Mouse (Mus musculus) left cerebral cortex, adult 18-20 months (tissue): ENCODE results near the gene Cdc6. TPM values are rescaled to one million over a fixed set of nuclear protein-coding genes. Genes with fewer than 3 reads are reported as not detected.

Experiments
- DNase-seq, 2 experiments: peaks; one replicate each; pipeline ENCODE4 v3.0.0; 2021 to 2022; ENCODE audit warnings: low spot score in 2 of 2, mixed read lengths in 1 of 2
- total RNA-seq, 2 experiments: library from RNA; stranded (reverse); gene quantifications; 2 replicates each; pipeline ENCODE4 v1.2.3; 2021

Gene Cdc6
- total RNA-seq, 2 experiments from 2014 or later, result 0.33 to 0.45 TPM

- DNase-seq, result peak; percentile 69 to 70
Observed at GRCm38 (mm10) chr11:98959437-98960312, 52.1 kb downstream of the Cdc6 start.

GRCm38 (mm10) chr11:98960313-98960906, 52.8 kb downstream of the Cdc6 start:
- no peak for DNase-seq

GRCm38 (mm10) chr11:98961051-98961592, 53.5 kb downstream of the Cdc6 start:
- DNase-seq, result no peak

DNA sequence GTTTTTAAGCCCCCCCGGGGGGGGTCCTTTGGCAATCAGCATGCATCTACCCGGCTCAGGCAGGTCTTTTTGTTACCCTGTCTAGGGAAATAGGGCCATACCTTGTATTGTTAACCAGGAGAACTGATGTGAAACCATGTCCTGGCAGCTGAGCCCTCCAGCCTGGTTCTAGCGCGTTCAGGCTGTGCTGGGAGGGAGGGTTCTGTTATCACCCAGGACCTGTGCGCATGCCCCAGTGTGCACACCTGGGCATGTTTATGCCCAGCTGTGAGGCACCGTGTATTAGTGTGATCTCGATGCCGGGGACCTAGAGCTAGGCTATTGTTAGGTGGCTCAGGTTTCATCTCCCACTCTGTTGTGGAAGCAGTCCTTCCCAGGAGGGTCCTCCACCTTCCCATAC, 54.2 kb downstream of the Cdc6 start:
- DNase-seq, result no peak

DNA sequence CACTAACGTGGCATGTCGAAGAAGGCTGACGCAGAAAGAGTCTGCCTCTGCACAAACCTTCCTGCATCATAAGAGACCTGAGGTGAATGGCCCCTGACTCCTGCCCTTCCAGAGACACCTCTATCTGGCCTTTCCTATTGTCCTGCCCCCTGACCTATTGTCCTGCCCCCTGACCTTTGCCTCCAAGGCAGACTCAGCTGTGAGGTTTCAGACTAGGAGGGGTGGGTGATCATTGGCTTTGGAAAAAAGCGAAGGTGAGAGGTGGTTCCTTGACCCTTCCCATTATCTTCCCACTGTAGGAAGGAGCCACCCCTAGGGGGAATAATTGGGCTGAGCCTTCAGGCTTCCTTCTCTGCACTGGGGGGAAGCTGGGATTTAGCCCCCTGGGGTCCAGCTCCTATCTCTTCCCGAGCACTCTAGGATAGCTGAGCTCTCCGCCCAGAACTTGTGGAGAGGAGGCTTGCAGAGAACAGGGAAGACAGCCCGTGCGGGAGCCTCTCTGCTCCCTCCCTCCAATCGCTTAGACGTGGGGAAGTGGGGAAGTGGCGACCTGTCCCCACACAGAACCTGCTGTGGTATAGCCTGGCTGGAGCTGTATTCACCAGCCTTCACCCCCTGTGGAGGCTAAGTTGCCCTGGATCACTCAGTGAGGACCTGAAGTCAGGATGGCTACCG, 55.0 kb downstream of the Cdc6 start:
- no peak for DNase-seq

GRCm38 (mm10) chr11:98963191-98964021, 55.8 kb downstream of the Cdc6 start:
- DNase-seq, result no peak

DNA sequence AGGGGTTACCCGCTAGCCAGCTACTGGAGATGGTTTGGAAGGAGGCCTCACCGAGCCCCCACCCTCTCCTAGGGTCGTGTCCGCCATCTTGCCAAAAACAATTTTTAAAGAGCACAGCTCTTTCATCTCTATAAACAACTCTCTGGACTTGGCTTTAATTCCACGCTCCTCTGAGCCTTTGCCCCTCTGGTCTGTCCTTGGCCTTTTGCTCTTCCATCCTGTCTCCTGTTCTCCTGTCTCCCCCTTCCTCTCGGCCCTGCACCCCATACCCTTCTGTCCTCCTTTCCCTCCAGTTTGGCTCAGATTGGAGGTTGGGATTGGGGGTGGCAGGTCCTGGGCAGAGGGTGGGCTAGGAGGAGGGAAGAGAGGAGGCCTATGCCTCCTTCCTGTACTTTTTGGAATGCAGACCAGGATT, 56.6 kb downstream of the Cdc6 start:
- no peak for DNase-seq

- no peak for DNase-seq
Observed at GRCm38 (mm10) chr11:98964616-98965415, 57.2 kb downstream of the Cdc6 start.

DNA sequence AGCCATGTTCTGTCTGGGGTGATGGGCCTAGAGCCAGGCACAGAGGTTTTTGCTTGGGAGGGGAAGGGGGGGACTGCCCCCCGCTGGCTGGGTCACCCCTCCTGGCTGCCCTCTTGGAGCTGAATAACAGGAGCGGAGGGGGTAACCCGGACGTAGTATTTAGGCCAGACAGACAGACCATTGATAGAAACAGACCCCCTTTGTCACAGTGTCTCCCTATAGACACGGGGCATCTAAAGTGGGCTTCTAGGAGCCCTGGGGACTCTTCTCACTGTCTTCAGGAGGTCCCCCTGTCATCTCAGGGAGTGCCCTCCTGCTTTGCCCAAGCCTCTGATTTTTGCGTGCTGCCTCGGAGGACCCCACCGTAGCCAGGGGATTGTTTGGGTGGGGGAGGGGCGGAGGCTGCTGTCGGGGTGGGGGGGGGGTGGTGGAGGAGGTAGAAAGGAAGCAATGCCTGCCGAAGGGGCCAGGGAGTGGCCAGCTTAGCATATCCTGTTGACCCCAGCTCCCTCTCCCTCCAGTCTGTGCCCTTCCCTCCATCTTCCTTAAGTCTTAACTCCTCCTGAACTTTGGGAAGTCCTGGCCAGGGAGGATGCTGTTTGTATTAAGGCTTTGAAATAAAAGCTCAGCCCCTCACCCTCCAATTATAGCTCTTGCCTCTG, 57.9 kb downstream of the Cdc6 start:
- no peak for DNase-seq

- peak; percentile 60 to 81 for DNase-seq
Observed at GRCm38 (mm10) chr11:98966499-98967141, 59.0 kb downstream of the Cdc6 start.

DNA sequence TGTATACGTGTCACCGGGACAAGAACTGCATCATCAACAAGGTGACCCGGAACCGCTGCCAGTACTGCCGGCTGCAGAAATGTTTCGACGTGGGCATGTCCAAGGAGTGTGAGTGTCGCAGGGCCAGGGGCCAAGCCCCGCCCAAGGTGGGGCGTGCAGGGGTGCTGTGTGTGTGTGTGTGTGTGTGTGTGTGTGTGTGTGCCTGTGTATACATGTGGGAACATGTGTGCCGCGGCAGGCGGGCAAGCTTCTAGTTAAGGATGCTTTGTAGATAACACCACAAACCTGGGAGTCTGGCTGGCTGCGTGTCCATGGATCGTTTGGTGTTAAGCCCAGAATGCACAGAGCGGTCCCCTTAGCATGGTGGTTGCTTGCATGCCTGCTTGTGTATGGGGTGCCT, 60.5 kb downstream of the Cdc6 start:
- DNase-seq, result peak in 1 of 2 experiments; percentile 3

DNA sequence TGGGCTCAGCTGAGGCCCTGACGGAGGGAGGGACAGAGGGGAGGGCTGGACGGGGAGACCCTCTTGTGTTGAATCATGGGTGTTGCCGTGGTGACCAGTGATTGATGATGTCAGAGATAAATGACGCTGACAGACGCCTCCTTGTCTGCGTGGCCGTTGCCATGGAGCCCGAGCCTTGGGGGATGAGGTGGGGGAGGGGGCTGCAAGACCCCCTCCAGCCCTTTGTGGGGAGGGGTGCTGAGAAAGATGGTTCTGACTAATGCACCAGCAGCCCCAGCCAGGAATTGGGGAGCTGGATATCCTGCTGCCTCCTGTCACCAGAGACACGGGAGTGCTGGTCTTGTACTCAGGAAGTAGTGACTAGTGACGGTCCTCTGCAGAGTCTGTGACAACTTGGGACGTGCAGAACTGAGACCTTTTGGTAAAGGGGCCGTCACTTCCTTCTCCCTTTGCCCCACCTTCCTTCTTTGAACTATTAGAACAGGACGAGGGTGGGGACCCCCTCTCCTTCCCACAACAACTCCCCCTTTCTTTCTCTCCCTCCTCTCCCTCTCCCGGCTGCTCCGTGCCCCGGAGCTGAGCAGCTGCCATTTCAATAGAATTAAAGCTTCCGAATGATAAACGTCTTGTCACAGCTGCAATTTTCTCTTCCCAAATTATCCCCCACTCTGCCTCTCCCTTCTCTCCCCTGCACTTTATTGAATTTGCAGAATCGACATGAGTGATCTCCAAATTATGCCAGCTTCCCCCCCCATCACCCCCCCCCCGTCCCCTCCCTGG, 61.3 kb downstream of the Cdc6 start:
- peak in 1 of 2 experiments; percentile 2 for DNase-seq

DNA sequence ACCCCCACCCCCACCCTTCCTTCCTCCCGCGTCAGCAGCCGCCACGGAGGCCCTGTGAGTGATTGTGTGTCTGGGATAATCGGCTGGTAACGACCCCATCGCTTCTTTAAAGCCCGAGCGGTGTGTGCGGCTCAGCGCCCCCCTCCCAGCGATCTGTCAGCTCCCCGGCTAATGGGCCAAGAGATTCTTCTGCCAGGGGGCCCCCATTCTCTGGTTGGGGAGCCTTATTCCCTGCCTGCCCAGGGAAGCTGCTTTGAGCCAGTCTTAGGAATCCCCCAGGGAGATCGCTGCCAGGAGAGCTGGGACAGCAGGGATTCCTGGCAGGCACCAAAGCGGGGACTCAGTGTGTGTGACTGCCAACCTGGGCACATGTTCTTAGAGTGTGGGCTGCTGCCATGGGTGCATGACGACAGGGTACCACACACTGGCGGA, 61.9 kb downstream of the Cdc6 start:
- peak; percentile 70 to 82 for DNase-seq

DNA sequence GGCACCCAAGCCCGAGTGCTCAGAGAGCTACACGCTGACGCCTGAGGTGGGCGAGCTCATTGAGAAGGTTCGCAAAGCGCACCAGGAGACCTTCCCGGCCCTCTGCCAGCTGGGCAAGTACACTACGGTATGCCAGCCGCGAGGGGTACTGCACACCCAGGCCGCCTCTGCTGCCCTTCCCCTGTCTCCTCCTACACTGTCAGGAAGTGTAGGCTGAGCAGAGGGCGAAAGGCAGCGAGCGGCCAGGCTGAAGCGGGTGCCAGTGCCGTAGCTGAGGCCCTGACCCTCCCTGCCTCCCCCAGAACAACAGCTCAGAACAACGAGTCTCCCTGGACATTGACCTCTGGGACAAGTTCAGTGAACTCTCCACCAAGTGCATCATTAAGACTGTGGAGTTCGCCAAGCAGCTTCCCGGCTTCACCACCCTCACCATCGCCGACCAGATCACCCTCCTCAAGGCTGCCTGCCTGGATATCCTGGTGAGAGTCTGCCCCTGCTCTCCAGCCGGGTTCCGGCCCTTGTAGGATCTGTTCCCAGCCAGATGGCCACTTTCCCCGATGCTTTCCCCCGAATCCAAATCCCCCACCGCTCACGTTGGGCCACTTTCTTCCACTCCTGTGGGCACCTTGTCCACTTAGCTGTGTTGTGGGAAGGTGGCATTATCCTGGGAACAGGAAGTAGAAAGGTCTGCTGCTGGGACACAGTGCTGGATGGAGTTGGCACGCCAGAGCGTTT, 62.8 kb downstream of the Cdc6 start:
- no peak for DNase-seq

DNA sequence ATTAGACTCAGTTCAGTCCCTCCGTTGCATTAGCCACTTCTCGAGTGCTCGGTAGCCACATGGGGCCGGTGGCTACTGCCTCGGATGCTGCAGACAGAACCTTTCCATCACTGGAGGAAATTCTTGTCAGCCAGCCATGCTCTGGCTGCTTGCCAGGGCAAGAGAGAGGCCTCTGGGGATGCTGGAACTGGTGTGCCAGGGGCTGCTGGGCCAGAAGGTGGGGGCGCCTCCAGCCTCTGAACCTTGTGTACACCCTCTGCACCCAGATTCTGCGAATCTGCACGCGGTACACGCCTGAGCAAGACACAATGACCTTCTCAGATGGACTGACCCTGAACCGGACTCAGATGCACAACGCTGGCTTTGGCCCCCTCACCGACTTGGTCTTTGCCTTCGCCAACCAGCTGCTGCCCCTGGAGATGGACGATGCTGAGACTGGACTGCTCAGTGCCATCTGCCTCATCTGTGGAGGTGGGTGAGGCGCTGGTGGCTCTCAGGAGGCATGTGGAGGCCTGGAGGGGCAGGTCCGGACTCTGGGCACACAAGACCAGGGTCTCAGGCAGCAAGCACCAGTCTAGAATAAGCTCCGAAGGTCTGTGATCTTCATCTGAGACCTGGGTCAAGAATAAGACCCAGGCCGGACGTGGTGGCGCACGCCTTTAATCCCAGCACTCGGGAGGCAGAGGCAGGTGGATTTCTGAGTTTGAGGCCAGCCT, 63.9 kb downstream of the Cdc6 start:
- DNase-seq, result no peak

DNA sequence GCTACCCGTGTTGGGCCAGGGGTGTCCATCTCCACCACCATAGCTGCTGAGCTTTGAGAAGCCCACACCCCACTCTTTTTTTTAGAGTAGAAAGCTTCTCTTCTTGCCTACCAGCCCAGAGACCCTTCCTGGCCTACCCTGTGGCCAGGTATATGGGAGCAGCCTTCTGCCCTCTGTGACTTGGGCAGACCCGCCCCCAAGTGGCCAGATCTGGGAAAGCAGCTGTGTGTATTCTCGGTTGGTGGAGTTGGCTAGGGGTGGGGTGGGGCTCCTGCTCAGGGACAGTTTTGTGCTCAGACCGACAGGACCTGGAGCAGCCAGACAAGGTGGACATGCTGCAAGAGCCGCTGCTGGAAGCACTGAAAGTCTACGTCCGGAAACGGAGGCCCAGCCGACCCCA, 64.6 kb downstream of the Cdc6 start:
- peak; percentile 86 to 91 for DNase-seq
